Mouse (Mus musculus) embryo, embryonic 10 days (tissue): ENCODE measurements around the gene Ube2cbp.

Source experiments
- DNase-seq: peaks from one replicate; pipeline ENCODE4 v3.0.0-alpha.2; 2015; ENCODE audit warnings: low spot score

Ube2cbp gene

DNA sequence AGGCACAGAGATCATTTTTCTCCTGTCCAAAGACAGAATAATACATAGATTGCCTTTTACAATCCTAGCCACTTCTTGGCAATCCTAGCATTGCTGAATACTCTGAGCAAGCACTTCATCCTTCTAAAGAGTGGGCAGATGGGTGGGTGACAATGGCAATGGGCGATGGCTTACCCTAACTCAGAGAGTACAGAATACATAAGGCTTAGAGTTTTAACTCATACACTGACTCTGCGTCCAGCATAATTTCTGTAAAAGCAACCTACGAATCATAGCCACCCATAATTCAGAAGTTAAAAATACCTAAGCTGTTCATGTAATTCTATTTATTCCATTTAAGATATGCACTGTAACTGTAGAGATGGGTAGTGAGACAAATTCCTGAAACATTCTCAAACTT, 29.2 kb downstream of the Ube2cbp start:
- no peak for DNase-seq

DNA sequence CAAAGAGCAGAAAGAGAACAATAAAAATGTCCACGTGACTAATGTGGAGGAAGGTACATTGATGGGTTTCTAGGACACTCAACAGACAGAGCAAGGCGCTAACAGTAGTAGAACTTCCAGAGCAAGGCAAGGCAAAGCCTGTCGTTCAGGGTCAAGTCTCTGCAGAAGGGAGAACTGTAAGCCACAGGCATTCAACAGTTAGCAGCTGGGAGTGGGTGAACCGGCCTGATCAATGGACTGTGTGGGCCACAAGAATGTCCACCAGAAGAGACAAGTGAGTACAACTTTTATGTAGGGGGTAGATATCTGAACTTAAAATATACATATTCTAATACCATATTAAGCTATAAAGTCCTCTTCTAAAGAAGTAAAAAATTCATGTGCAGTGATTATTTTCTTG, 41.4 kb downstream of the Ube2cbp start:
- no peak for DNase-seq

DNA sequence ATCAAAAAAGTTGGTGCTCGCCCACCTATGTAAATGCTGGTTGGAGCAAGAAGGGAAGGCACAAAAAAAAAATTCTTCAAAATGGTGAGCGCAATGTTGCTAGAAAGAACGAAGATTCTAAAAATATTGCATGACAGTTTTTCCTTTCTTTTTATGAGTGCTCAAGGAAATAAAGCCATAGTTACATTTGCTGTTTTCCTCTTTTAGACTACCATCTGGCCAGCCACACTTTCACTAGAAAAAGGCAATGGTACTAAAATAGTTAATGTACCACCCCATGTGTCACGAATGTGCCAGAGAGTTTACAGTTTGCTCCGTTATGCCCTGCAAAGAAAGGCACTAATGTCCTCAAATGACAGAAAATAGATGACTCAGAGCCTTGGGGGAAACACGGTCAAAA, 45.4 kb downstream of the Ube2cbp start:
- DNase-seq: no peak

DNA sequence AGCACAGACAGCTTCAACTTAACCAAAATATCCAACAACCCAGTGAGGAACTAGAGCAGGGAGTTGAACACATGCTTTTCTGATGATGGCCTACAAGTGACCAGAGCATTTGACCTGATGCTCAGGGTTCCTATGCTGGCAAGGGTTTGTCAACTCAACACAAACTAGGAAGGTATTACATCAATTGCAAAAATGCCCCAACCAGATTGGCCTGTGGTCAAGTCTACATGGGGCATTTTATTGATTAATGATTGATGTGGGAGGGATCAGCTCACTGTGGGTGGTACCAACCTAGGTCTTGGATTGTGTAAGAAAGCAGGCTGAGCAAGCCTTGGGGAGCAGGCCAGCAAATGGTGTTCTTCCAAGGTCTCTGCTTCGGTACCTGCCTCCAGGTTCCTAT, 46.8 kb downstream of the Ube2cbp start:
- no peak for DNase-seq

DNA sequence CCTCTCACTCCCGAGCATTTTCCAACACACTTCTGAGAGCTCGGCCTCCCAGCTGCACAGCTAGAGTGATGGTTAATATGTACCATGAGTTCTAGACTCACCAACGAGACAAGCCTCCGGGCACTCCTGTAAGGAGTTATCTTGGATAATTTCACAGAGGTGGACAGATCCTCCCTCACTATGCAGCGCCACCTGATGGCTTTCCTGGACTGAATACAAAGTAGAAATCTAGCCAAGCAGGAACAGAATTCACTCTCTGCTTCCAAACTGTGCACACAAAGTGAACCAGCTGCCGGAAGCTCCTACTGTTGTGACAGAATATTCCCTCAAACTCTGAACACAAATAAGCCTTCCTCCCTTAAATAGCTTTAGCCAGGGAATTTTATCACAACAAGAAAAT, 69.0 kb downstream of the Ube2cbp start:
- DNase-seq: no peak

DNA sequence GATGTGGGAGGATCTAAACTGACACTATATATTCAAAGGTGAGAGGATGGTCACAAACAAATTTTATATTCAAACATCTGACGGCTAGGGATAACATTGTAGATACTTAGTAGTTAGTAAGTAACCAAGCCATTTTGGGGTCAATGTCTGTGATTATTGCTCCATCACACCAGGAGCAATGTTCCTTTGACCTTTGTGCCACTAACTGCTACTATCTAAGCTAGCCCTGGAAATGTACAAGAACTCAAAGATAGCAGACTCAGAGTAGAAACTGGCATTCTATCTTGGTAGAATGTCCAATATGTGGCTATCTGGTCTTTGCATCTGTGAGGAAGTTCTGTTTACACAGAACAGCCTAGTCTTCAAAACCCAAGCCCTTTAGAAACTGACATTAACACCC, 69.7 kb downstream of the Ube2cbp start:
- no peak for DNase-seq

DNA sequence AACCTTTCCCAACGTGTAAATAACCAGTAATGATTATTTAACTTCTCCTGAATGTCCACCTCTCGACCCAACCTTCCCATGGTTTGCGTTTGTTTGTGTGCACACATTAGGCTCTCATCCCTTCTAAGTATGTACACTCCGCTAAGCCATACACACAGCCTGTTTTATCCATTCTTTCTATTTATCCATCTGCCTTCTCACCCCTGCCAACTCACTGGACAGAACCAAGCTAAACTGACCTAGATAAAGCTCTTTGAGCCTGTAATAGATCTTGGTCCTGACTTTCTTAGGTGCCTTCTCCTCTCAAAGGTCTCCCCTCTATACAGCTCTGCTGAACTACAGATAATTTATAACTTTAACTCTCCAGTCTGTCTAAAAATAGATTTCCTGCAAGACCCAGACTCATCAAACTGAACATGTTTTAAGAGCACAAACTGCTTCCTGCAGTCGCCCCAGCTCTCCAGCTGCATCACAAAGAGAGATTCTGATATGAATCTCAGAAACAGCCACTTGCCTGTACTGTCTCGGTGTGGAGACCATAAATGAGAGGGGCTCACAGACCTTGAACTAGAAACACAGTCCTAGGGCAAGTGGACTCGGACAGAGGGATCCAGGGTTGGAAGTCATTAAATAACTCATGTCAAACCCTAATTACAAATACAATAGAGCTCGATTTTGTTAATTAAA, 71.0 kb downstream of the Ube2cbp start:
- DNase-seq: no peak

DNA sequence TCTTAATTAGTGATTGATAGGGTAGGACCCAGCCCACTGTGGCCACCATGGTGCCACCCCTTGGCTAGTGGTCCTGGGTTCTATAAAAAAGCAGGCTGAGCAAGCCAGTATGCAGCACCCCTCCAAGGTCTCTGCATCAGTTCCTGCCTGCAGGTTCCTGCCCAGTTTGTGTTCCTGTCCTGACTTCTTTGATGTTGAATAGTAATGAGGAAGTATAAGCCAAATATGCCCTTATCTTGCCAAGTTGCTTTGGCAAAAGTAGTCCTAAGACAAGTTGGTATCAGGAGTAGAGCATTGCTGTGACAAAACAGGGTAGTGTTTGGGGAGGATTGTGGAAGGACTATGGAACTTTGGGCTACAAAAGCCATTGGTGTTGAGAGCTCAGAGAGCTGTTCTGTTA, 73.3 kb downstream of the Ube2cbp start:
- no peak for DNase-seq

DNA sequence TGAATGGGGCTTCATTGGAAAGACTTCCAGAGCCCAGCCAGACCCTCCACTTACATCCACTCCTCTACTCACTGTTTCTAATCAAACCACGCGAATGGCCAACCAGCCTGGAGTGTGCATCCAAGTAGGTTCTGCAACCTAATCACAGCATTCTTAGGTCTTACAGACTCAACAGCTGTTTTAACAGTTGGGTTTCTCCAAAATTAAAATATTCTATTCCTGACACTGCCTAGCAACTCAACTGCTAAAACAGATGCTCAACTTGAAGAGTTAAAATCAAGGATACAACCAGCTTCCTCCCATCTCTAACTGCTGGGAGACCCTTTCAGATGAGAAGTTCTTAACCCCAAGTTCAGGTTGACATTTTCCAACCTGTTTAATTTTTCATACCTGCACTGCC, 74.0 kb downstream of the Ube2cbp start:
- no peak for DNase-seq

DNA sequence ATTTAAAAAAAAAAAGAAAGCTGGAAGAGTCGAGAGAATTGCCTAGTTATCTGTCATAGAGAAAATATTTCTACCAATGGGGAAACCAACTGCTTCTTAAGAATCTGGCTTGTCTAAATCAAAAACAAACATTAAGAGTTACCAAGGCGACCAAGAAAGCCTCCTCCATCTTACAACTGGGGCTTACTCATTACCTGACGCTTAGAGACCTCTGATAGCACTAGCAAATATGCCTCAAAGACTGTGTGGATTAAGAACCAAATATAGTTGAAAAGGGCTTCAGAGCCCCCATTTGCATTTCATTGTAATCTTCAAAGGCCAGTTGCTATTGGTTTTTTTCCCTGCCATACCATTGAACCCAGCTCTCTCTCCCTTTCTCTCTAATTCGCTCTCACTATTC, 76.2 kb downstream of the Ube2cbp start:
- no peak for DNase-seq

DNA sequence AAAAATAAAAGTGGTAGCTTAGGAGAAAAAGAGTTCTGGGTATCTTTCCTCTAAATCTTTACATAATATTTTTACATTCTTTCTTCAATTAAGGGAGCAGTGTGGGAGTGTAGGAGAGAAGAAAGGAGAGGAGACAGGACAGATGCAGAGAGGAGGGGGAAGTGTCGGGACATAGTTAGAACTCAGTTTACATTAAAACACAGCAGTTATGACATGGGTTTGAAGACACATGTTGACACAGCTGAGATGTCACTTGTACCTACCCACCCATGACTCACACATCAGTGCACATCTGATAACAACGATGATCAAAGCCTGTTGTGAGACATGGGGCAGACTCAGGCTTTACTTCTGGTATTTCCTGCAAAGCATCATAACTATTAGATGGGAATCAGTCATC, 87.8 kb downstream of the Ube2cbp start:
- peak; percentile 11 for DNase-seq

DNA sequence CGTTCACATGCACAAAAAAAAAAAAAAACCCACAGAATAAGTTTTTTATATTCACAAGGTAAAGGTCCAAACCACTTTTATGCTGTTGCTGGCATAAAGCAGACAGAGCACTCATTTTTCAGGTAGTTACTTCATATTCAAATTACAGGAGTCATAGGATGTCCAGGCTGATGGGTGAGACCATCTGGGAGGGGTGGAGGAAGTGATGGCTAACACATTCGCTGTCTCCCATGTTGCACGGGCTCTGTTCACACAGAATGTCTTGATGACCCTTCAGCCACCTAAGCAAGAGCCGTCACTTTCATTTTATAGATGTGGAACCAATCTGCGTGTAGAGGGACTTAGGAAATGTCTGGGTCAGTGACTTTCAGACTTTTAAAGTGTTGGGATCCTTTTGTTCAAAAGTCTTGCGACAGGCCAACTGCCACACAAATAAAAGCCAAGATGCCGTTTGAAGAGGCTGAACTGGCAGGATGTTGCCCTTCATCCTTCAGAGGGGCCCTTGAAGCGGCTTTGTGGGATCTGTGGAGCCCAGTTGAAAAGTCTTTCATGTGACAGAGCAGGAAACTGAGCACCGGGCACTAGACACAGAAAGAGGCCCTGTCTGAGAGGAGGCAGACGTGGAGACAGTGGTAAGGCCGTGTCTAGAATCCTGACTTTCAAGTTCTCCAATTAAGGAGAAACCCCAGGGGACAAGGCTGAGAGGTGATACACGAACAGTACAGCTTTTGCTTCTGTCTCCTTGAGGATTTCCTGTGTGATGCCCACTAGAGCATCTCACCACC, 91.8 kb downstream of the Ube2cbp start:
- peak; percentile 7 for DNase-seq

DNA sequence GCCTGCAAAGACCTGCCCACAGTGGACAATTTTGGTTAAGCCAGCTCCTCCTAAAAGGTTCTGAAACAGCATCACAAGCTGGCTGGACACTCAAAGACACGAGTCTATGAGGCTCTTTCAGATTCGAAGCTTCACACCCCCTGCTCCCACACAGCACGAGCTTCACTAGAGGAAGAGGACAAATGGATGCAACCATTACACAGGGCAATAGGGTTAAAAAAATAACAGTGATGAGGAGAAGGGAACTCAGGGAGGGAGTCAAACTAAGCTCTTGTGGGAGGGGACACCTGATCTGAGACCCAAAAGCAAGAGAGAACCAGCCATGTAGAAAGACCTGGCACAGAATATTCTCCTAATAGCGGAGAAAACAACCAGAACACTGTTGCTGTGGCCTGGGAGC, 95.5 kb downstream of the Ube2cbp start:
- DNase-seq: no peak

DNA sequence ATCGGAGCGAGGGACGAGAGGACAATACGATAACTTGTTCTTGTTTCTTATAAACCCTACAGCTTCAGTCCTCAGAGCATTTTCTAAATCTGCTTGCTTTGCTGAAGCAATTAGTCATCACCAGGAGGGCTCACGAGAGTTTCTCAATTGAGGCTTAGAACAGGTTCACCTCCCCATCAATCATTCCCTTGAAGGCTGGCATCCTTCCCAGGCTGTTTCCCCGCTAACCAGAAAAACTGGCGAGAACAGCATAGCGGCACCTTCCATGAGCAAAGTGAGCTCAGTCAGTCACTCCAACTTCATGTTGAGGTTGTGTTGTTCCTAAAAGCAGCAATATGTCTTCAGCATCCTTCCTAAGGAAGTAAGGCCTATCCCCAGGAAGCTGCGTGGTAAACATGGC, 104.2 kb downstream of the Ube2cbp start:
- DNase-seq: no peak

DNA sequence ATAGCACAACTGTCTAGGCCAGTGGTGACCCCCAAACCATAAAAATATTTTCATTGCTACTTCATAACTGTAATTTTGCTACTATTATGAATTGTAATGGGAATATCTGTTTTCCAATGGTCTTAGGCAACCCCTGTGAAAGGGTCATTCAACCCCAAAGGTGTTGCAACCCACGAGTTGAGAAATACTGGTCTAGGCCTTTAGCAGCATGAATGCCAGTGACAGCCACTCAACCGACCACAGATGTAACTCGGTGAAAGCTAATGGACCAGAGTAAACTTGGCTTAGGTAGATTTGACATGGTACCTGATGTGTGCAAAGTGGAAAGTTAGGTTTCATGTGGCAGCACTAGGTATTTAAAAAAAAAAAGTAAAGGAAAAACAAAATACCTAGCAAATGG, 108.9 kb downstream of the Ube2cbp start:
- DNase-seq: no peak

DNA sequence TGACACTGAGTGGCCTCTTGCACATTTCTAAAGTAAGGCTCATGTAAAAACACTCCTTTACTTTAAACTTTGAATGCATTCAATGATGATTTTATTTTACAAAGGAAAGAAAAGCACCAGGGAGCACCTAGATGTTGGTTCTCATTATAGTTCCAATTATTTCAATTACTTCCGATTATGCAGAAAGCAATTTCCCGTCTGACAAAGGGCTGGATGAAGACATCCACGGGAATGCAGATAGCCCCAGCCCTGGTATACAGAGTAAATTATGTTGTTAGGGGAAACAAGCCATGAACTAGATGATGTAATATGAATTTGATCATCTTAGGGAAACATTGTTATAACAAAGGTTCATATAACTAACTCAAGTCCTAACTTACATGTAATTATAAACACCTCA, 113.3 kb downstream of the Ube2cbp start:
- no peak for DNase-seq

DNA sequence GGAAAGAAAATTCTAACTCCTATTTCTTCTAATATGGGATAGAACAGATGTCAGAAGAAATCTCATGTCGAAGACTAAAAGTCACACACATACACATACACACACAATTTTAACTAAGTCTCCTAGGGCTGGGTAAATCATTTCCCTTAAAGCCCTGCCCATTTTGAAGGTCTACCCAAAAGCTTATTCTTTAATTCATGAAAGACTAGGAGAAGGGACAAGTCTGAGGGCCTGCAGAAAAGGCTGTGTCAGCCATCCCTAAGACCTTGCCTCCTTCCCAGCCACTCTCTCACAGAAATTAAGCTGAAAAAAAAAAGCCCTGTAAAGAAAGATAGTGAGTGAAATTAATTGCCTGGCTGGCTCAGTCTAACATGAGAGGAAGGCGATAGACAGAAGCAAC, 128.0 kb downstream of the Ube2cbp start:
- DNase-seq: no peak

DNA sequence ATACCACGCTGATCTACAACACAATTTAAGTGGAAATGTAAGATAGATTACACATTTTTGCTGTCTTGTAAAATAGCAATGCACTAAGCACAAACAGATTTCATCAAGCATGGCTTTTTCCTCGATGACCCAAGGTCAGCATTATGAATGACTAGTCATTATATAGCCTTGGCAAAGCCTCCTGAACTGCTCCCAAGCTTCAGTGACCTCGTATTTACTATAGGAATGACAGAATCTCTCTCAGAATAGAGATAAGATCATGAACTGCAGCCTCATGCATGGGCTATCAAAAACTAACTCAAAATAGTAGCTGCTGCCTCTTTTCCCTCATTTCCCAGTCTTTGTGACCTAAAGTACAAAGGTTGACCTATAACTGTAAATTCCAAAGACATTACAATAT, 128.4 kb downstream of the Ube2cbp start:
- DNase-seq: no peak

DNA sequence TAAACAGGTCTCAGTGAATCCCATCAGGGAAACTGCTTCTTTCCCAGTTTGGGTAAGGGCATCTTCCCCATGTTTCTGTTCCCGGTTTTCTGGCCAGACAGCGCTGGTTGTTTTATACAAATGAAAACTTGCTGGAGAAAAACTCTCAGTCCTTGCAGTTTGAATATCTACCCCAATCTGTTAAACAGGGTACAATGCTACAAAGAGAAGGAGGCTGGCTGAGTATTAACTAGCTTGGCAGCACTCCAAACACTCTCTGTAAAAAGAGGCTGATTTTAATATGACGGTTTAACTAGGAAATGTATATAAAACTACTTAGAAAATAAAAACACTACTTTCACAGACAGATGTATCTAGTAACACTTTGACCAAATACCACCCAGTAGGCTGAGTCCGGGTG, 129.2 kb downstream of the Ube2cbp start:
- no peak for DNase-seq

DNA sequence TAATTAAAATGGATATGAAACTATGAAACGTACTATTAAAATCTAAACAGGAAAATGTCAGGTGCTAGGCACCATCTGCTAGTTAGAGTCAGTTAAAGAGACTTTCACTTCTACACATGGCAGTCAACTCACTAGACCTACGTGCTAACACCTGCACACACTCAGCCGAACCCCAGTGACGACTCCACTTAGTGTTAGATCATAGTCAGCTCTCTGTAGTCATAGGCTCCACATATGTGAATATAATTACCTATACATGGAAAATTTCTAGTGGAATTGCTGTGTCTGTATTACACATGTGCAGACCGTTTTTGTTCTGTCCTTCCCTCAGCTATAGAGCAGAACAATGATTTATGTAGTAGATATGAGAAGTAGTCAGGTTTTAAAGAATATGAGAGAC, 130.4 kb downstream of the Ube2cbp start:
- DNase-seq: no peak

DNA sequence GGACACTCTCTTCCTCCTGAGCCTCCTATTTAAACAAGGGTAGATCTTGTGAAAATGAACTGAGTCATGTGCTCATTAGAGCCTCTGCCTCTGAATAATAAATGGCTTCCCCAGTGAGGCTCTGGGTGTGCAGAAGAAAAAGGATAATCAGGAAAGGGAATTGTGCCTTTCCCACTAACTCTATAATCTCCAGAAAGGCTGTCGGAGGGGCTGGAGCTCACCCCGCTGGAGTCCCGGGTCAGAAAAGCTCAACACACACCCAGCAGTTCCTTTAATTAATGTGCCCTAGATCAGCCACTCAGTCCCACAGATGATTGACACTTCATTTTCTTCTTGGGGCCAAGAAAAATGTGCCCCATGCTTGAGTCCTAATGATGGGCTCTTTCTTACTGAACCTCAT, 134.2 kb downstream of the Ube2cbp start:
- DNase-seq: no peak

DNA sequence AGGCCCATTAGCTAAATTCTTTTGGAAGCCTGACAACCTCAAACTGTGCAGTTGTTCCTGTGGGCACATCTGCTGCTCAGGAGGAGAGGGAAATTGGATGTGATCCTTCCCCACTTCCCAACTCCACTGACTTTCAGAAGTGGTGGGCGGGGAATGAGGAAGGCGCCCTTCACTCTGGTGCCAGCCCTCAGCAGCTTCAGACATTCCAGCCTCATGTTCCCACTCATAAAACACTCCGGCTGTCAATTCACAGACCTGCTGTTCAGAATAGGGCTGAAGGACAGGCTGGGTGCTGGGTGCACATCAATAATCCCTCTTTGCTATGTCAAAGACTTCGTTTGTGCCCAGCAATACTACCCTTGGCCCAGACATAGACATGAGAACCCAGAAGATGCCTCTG, 136.5 kb downstream of the Ube2cbp start:
- DNase-seq: no peak

DNA sequence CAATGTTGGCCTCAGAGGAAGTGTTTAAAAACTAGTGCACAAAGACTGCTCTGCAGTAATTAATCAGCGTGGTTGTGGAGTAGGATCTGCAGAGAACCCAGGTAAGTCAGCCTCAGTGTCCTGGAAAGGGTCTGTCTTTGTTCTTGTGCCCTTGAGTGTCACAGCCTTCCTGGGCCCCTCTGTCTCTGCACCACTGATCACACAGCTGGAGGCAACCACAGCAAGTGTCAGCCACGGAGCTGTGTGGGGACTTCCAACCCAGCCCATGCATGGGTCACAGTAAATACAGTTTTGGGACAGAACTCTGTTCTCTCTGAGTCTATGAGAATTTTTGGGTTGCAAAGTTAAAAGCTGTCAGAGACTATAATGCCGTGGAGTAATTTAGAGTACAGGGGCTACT, 137.4 kb downstream of the Ube2cbp start:
- no peak for DNase-seq

DNA sequence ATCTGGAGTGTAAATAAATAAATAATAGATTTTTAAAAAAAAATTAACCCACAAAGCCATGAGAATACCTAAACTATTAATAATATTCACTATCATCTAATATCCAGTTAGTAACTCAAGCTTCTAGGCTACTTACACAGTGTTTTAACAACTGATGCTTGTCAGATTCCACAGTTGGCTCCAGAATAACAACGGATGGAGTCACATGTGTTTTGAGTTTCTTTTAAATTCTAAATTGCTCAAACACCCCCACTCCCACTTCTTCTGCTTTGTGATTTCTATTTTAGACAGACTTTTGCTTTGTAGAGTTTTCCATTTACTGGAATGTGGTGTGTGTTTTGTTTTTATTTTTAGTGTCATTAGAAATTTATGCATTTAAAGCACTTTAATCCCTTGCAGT, 140.0 kb downstream of the Ube2cbp start:
- DNase-seq: no peak
